Mouse (Mus musculus) layer of hippocampus, adult 18-20 months (tissue): ENCODE results near the gene Dnttip1. TPM values are rescaled to one million over a fixed set of nuclear protein-coding genes. Genes with fewer than 3 reads are reported as not detected.
A peak's percentile ranks its signal among the peaks of the same experiment; 100 is the strongest.
"Not testable (repeated sequence)": the region's sequence is repeated elsewhere in the genome, so short reads cannot be mapped to it uniquely, and the experiment has no call there.

Experiments
- DNase-seq, 2 experiments: peaks; one replicate each; pipeline ENCODE4 v3.0.0; 2022; ENCODE audit warnings: low spot score in 2 of 2
- total RNA-seq, 2 experiments: library from RNA; stranded (reverse); gene quantifications; 2 replicates each; pipeline ENCODE4 v1.2.3; 2021

Gene Dnttip1
- total RNA-seq, 2 experiments from 2014 or later = 33.8 to 36.0 TPM

DNA sequence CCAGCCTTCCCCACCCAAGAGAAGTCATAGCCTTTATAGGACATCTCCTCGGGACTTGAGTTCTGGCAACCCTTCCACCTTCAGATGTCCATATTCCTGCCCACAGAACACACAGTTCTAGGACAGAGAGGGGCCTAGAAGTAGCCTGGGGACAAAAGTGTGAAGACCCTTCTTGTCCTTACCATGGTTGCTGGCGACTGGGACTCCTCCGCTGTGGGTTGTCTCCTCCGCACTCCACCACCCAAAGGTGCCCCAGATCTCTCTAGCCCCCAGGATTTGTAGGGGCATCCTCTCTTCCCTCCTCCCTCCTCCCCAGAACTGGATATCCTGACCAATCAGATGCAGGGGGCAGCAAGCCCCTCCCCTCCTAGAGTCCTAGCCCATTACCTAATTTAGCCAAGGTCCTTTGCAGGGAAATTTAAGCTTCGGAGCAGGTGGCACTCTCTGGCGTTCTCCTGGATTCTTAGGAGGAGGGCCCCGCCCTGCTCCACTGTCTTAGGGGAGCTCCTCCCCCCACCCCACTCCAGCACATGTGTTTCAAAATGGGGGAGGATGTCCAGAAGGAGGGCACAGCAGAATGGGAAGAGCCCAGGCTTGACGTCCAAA lies 33.8 kb downstream of the Dnttip1 start, which contains the start of gene Tnnc2:
Gene Tnnc2 (minus strand): TSS at position 487 of the 606 bp plus-strand sequence.
- no peak for DNase-seq

- no peak for DNase-seq
Measured at GRCm38 (mm10) chr2:164781876-164782275, 36.1 kb downstream of the Dnttip1 start.

- no peak for DNase-seq
Measured at GRCm38 (mm10) chr2:164783926-164784581, 38.3 kb downstream of the Dnttip1 start.

GRCm38 (mm10) chr2:164784869-164785420 lies 39.2 kb downstream of the Dnttip1 start:
- DNase-seq = no peak

DNA sequence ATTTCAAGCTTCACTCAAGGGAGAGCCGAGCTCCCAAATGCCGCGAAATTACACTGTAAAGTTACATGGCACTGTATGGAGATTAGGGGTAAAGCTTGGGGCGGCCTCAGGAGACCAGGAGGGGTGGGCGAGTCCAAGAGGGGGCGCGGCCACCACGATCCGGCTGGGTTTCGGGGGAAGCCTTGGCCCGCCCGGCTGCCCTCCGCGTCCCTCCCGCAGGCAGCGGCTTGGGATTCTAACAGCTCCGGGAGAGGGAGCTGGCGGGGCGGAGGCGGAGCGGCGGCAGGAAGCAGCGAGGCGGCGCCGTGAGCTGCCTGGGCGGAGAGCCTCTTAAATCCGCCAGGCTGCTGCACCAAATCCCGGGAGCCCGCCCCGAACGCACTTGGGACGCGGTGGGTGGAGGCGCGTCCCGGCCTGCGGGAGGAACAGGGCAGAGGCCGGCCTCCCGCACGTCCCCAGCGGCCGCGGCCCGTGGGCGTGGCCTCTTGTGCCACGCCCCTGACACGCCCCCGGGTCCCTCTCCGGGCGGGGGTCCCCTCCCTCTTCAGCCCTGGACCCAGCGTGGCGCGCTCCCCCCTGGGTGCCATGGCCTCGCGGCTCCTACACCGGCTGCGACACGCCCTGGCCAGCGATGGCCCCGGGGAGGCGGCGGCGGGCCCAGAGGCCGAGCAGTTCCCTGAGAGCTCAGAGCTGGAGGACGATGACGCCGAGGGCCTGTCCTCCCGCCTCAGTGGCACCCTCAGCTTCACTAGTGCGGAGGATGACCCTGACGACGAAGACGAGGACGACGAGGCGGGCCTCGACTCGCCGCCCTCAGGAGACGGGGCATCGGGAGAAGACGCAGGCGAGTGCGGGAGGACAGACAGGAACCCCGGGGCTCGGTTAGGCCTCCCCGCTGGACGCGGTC lies 40.0 kb downstream of the Dnttip1 start, which contains the start of gene Snx21:
Gene Snx21 (plus strand): TSS at position 343 of the 907 bp plus-strand sequence.
- peak; percentile 85 to 90 for DNase-seq

GRCm38 (mm10) chr2:164786388-164786885 lies 40.7 kb downstream of the Dnttip1 start:
- DNase-seq = no peak

- no peak for DNase-seq
Measured at GRCm38 (mm10) chr2:164787032-164787431, 41.2 kb downstream of the Dnttip1 start.

DNA sequence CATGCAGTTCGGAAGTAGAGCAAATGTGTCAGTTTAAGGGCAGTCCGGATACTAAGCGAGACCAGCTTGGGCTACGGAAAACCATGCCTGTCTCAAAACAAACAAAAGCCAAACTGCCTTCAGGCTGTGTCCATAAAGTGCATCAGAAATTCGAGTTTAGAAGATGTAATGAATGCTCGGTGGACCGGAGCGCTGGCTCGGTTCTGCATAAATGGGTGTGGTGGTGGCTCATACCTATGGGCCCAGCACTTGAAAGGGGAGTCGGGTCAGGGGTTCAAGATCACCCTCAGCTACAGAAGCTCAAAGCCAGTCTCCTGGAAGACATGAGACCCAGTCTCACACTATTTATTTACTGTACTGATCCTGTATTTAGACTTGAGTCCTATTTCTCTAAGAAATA lies 42.0 kb downstream of the Dnttip1 start:
- DNase-seq = no peak

DNA sequence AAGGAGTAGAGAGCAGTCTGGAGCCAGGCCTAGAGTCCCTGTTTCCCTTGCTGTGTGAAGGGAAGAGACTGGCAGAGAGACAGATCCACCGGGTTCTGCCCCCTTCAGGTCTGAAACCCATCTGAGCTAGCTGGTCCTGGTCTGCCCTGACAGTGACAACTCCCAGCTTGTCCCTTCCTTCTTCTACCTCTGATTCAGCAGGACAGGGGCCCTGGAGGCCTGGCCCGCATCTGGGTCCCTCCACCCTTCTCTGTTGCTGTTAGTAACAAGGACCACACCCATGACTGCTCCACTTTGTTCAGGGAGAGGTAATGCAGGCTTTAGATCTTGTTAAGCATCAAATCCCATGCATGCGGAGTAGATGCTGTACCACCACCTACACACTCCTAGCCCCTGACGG lies 42.6 kb downstream of the Dnttip1 start:
- DNase-seq = no peak

GRCm38 (mm10) chr2:164790451-164790850 lies 44.7 kb downstream of the Dnttip1 start:
- DNase-seq = no peak

DNA sequence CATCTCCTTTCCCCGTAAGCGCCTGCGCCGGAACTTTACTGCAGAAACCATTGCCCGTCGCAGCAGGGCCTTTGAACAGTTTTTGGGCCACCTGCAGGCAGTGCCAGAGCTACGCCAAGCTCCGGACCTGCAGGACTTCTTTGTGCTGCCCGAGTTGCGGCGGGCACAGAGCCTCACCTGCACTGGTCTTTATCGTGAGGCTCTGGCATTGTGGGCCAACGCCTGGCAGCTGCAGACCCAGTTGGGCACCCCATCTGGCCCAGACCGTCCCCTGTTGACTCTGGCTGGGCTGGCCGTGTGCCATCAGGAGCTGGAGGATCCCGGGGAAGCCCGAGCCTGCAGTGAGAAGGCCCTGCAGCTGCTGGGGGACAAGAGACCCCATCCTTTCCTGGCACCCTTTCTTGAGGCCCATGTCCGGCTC lies 46.1 kb downstream of the Dnttip1 start:
- DNase-seq = no peak

DNA sequence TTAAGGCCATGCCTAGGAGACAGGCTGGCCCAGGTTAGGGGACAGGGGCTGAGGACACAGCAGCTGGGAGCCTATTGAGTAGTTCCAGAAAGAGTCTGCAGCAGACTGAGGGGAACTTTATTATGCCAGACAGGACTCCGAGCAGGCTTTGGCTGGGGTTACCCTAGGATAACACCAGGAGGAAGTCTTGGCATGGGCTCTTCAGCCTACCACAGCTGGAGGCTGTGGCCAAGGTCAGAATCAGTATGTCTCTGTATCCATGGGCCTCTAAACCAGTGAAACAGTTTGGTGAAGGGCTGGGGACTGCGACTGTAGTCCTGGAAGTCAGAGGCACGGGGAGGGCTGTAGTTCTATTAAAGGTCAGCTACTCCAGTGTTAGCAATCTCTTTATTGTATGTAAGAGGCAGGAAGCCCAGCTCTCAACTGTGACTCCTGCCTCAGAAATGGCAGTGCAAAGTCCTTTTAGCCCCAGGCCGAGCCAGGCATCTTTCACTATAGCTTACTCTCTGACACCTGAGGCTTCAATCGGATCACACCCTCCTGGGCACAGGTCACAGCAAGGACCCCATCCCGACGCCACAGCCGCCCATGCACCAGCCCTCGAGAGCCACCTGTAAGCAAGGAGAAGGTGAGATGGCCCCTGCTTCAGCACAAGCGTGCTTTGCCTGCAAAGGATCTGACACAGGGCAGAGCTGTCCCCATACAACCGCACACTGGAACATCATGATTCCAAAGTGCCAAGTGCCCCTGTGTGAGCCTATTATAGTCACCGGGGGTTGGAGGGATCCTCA lies 46.8 kb downstream of the Dnttip1 start:
- DNase-seq = no peak

- DNase-seq = peak in 1 of 2 experiments; percentile 69
Measured at GRCm38 (mm10) chr2:164793236-164793635, 47.5 kb downstream of the Dnttip1 start.

GRCm38 (mm10) chr2:164793772-164794171 lies 48.0 kb downstream of the Dnttip1 start:
- DNase-seq = no peak

DNA sequence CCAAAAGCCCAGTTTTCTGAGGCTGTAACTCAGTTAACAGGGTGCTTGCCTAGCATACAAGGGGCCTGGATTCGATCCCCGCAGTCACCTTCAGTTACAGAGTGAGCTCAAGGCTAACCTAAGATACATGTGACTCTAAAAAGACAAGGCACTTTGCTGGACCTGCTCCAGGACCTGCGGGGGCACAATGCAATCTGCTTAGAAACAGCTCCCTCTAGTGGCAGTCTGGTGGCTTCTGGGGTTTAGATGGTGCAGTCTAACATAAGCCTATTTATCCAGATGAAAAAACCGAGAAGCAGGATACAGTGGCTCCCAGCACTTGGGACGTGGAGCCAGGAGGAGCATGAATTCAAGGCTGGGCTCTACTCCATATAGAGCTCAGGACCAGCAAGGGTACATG lies 48.5 kb downstream of the Dnttip1 start:
- peak; percentile 68 to 94 for DNase-seq

DNA sequence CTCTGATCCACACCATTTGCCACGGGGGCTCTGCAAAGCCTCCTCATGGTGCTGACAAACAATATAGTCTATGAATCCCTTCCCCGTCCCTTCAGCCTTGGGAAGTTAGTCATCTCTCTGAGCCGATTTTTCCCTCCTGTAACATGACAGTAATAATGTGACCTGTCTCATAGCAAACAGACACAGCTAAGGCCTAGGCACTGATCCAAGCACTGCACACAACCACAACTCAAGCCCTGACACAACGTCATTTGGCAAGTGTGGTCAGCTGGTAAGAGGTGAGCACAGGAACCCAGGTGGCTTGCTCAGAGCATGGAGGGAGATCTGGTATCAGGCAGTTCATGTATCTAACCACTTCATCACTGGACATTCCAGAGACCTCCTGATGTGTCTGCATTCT lies 50.1 kb downstream of the Dnttip1 start:
- DNase-seq = no peak

GRCm38 (mm10) chr2:164798554-164798953 lies 52.8 kb downstream of the Dnttip1 start:
- not testable (repeated sequence) for DNase-seq

GRCm38 (mm10) chr2:164800252-164801004 lies 54.6 kb downstream of the Dnttip1 start:
- no peak for DNase-seq

DNA sequence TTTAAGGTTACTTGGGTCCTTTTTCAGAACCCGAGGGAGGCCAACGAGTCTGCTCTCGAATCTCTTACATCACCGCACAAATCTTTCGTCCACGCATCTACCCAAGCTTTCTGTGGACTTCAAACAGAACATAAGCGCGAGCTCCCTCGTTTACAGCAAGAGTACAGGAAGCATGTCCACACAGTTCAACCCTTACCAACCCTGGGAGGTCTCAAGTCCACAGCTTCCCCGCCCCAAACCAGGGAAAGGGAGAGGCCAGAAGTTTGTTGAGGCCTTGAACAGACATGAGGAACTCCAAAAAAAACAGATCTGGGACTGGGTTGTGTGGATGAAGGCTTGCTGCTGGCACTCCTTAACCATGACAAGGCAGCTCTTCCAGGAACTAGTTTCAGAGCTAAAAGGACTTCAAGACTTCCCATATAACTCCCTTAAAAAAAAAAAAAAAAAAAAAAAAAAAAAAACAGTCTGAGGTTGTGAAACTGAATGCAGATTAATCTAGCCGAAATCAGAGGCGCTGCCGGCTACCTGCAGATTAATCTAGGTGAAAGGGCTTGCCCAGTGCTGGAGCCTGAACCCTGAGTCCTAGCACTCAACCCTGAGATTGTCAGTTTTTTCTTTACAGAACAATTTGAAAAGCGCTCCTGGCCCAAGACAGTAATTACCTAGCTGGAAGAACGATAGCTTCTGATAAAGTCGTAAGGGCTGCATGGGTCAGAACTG lies 57.6 kb downstream of the Dnttip1 start:
- DNase-seq = no peak
